Comparison of ENCODE assay signal across 8 mouse cellular contexts in genomic region chr9:96720510-96721162, GRCm38 (mm10). TPM values are rescaled to one million over a fixed set of nuclear protein-coding genes. Genes with fewer than 3 reads are reported as not detected.
A peak's percentile ranks its signal among the peaks of the same experiment; 100 is the strongest.
DNase-seq lines count a peak whose midpoint lies in the region; ATAC-seq and TF ChIP-seq lines count a peak whose summit lies in the region.

No protein-coding gene starts in this region.

- peaks cover 35% of the 10 kb centered on the region for H3K4me1 ChIP-seq in embryonic facial prominence, embryonic 10.5 days
- H3K4me1 ChIP-seq in intestine, embryonic 16.5 days (ENCODE audit: control insufficient read depth, insufficient read depth, low read length), result peaks cover 3% of the 10 kb centered on the region; the same call in 1 of the 2 replicates
- peaks cover 10% of the 10 kb centered on the region; the same call in 1 of the 2 replicates for H3K4me1 ChIP-seq in midbrain, postnatal 0 days (ENCODE audit: insufficient read depth, low read length)

- TF ChIP-seq CTCF in midbrain, postnatal 0 days (IDR thresholded peaks at IDR 0.05), result no peak

- DNase-seq in kidney, adult 8-10 months, result peak; percentile 57
- DNase-seq in kidney, adult 18-20 months, result no peak
- DNase-seq in embryonic facial prominence, embryonic 10.5 days (ENCODE audit: low spot score), result no peak
- DNase-seq in midbrain, postnatal 0 days (ENCODE audit: low spot score), result no peak
- DNase-seq in urinary bladder, adult 18-20 months (ENCODE audit: low spot score in 2 of 2), result no peak
- DNase-seq in natural killer cell, adult 2 months (ENCODE audit: low spot score in 2 of 2), result no peak
- DNase-seq in frontal cortex, postnatal 25 days (ENCODE audit: low spot score in 2 of 2), result no peak

- H3K27me3 ChIP-seq in embryonic facial prominence, embryonic 10.5 days (replicated peaks; ENCODE audit: low read depth, poor library complexity, severe bottlenecking), result no peaks in the 10 kb centered on the region
- H3K27me3 ChIP-seq in intestine, embryonic 16.5 days (replicated peaks; ENCODE audit: control insufficient read depth, insufficient read depth, low read length), result no peaks in the 10 kb centered on the region
- H3K27me3 ChIP-seq in midbrain, postnatal 0 days (ENCODE audit: insufficient read depth, low read length), result no peaks in the 10 kb centered on the region

- H3K27ac ChIP-seq in embryonic facial prominence, embryonic 10.5 days (replicated peaks), result no peak overlapping the region
- no peak overlapping the region; the same call in 1 of the 2 replicates for H3K27ac ChIP-seq in intestine, embryonic 16.5 days (ENCODE audit: low read length)
- H3K27ac ChIP-seq in midbrain, postnatal 0 days (ENCODE audit: low read depth, low read length), result peak overlapping the region; percentile 95; the same call in 1 of the 2 replicates

- ATAC-seq in intestine, embryonic 16.5 days, result no peak
- no peak for ATAC-seq in midbrain, postnatal 0 days (ENCODE audit: low FRiP score)

- H3K4me2 ChIP-seq in intestine, embryonic 16.5 days (ENCODE audit: low read depth, low read length), result peak overlapping the region; percentile 65
- peak overlapping the region; percentile 89 for H3K4me2 ChIP-seq in midbrain, postnatal 0 days (ENCODE audit: low read depth, low read length, poor library complexity, severe bottlenecking)

- no peaks in the 10 kb centered on the region for H3K9me3 ChIP-seq in embryonic facial prominence, embryonic 10.5 days
- H3K9me3 ChIP-seq in intestine, embryonic 16.5 days (ENCODE audit: control insufficient read depth, low read length), result no peaks in the 10 kb centered on the region
- no peaks in the 10 kb centered on the region for H3K9me3 ChIP-seq in midbrain, postnatal 0 days (ENCODE audit: low read length)

- H3K4me3 ChIP-seq in embryonic facial prominence, embryonic 10.5 days, result peak overlapping the region; percentile 88
- no peak overlapping the region for H3K4me3 ChIP-seq in intestine, embryonic 16.5 days (ENCODE audit: low read length)
- H3K4me3 ChIP-seq in midbrain, postnatal 0 days (ENCODE audit: low read depth, low read length), result peak overlapping the region; percentile 78

- no peaks in the 10 kb centered on the region for H3K36me3 ChIP-seq in embryonic facial prominence, embryonic 10.5 days (replicated peaks)
- H3K36me3 ChIP-seq in intestine, embryonic 16.5 days (ENCODE audit: control insufficient read depth, insufficient read depth, low read length), result no peaks in the 10 kb centered on the region
- H3K36me3 ChIP-seq in midbrain, postnatal 0 days (ENCODE audit: insufficient read depth, low read length), result 0 out of 2 replicates have a peak, but pooled peaks cover 2% of the 10 kb centered on the region

- no peak overlapping the region for H3K9ac ChIP-seq in intestine, embryonic 16.5 days (ENCODE audit: low read depth, low read length)
- peak overlapping the region; percentile 91 for H3K9ac ChIP-seq in midbrain, postnatal 0 days (replicated peaks; ENCODE audit: low read length, poor library complexity, severe bottlenecking)

- WGBS in embryonic facial prominence, embryonic 10.5 days, result 76% methylated on average over 11 of the region's 11 CpGs
- WGBS in intestine, embryonic 16.5 days, result 67% methylated on average over 11 of the region's 11 CpGs
- WGBS in midbrain, postnatal 0 days, result 59% methylated on average over 11 of the region's 11 CpGs

RNA-seq across cellular contexts. Expression of gene Zbtb38, which starts 32.0 kb away (rescaled TPM):
- 8.4 and 8.6 TPM in 2 replicates for polyA plus RNA-seq in embryonic facial prominence, embryonic 10.5 days (2016; fragmentation: Nextera tagmentation; extraction: Ambion mirVana)
- polyA plus RNA-seq in intestine, embryonic 16.5 days (2015; fragmentation: Nextera tagmentation; extraction: Ambion mirVana), result 20.3 and 20.6 TPM in 2 replicates
- 50.7 and 77.7 TPM in 2 replicates for total RNA-seq in midbrain, postnatal 0 days (2014; rRNA removed)
- 46.2 and 49.9 TPM in 2 replicates for polyA plus RNA-seq in midbrain, postnatal 0 days (2015; fragmentation: Nextera tagmentation; extraction: Ambion mirVana)

Comparison
In these comparisons a context has a peak if more than half of its experiments do, and no peak if none do; other contexts are left out.
1. DNase-seq: peak in kidney, adult 8-10 months (2 of 2); none in kidney, adult 18-20 months (single experiment), embryonic facial prominence, embryonic 10.5 days (single experiment), midbrain, postnatal 0 days (single experiment), urinary bladder, adult 18-20 months (0 of 2), natural killer cell, adult 2 months (0 of 2) and frontal cortex, postnatal 25 days (0 of 2).